Mouse (Mus musculus) mesoderm, embryonic 11.5 days (tissue): Measurements from ENCODE around the gene Pacsin3.
A peak's percentile ranks its signal among the peaks of the same experiment; 100 is the strongest.

Source experiments
- DNase-seq: peaks from one replicate; pipeline ENCODE4 v3.0.0-alpha.2; 2012; ENCODE audit warnings: low read depth, low spot score

The Pacsin3 gene

GRCm38 (mm10) chr2:91258830-91259229 is 3.1 kb downstream of the Pacsin3 start:
- no peak for DNase-seq

- no peak for DNase-seq
These were observed 3.7 kb downstream of the Pacsin3 start for GRCm38 (mm10) chr2:91259493-91259892.

- DNase-seq: no peak
These were observed 8.2 kb downstream of the Pacsin3 start for GRCm38 (mm10) chr2:91263692-91264660.

- peak; percentile 98 for DNase-seq
These were observed 9.2 kb downstream of the Pacsin3 start, which contains the start of gene Arfgap2 for GRCm38 (mm10) chr2:91264711-91265681. Gene Arfgap2 (plus strand): TSS chr2:91264974.

GRCm38 (mm10) chr2:91268042-91268441 is 12.3 kb downstream of the Pacsin3 start:
- DNase-seq: no peak

- DNase-seq: no peak
These were observed 13.0 kb downstream of the Pacsin3 start for GRCm38 (mm10) chr2:91268706-91269105.

- no peak for DNase-seq
These were observed 14.0 kb downstream of the Pacsin3 start for GRCm38 (mm10) chr2:91269687-91270133.

- DNase-seq: peak; percentile 71
These were observed 23.1 kb downstream of the Pacsin3 start for GRCm38 (mm10) chr2:91278749-91279371.

- no peak for DNase-seq
These were observed 23.6 kb downstream of the Pacsin3 start for GRCm38 (mm10) chr2:91279372-91279755.

- no peak for DNase-seq
These were observed 25.6 kb downstream of the Pacsin3 start for GRCm38 (mm10) chr2:91281366-91281765.

GRCm38 (mm10) chr2:91283972-91284371 is 28.2 kb downstream of the Pacsin3 start:
- DNase-seq: no peak

GRCm38 (mm10) chr2:91284375-91285199 is 28.8 kb downstream of the Pacsin3 start:
- DNase-seq: no peak

GRCm38 (mm10) chr2:91285885-91286505 is 30.2 kb downstream of the Pacsin3 start:
- peak; percentile 79 for DNase-seq

- DNase-seq: no peak
These were observed 31.8 kb downstream of the Pacsin3 start for GRCm38 (mm10) chr2:91287563-91287962.

- DNase-seq: no peak
These were observed 35.6 kb downstream of the Pacsin3 start for GRCm38 (mm10) chr2:91291197-91292007.

- no peak for DNase-seq
These were observed 38.5 kb downstream of the Pacsin3 start for GRCm38 (mm10) chr2:91294226-91294625.

- no peak for DNase-seq
These were observed 40.1 kb downstream of the Pacsin3 start for GRCm38 (mm10) chr2:91295895-91296294.

- no peak for DNase-seq
These were observed 43.4 kb downstream of the Pacsin3 start for GRCm38 (mm10) chr2:91299156-91299555.

- DNase-seq: no peak
These were observed 45.0 kb downstream of the Pacsin3 start for GRCm38 (mm10) chr2:91300784-91301183.
